Mouse (Mus musculus) c-Kit-positive CD71-positive TER-119-negative erythroid progenitor cells, embryonic 14.5 days (primary cell): ENCODE measurements around the gene Hivep2.

Experiments used
- DNase-seq: peaks from one replicate; pipeline ENCODE4 v3.0.0-alpha.2; 2013; ENCODE audit warnings: low read depth

The Hivep2 gene

DNA sequence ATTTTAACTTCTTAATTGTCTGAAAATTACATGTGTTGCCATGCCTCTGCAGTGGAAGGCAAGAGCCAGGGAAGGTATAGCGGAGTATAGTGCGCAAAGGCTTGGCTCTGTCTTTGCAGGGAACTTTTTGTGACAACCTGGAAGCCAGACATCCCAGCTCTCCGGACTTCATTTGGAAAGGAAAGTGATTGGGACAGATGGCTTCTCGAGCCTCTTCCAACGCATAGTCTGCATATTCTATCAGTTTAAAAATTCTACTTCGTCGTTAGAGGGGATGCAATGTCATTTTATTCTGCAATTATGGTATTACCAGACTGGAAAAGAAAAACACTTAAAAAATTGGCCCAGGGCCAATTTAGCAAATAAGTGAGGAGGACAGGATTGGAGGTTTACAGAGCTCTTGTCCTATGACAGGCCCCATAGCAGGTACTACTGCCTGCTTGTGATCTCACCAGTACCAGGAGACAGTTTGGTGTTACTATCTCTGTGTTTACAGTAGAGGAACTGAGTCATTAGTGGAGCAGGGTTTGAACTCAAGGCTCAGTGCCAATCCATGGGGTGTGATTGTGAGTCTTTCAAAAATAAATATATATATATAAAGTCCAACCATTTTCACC lies 7.8 kb downstream of the Hivep2 start:
- DNase-seq = no peak

DNA sequence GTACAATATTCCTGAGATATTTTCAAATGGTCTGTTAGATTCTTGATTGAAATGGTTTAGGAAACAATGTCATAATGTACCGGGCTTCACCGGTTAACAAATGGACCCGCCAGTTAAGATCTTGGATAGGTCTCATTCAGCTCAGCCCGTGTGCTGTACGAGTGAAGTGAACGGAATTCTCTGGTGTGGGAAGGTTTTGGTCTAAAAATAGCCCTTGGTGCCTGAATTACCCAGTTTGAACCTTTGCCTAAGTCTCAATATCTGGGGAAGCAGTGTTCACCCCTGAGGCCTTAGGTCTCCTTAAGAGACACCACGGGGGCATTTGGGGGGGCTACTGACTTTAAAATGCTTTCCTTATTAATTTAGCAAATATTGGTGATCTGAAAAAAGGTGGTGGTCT lies 8.6 kb downstream of the Hivep2 start:
- DNase-seq = no peak

DNA sequence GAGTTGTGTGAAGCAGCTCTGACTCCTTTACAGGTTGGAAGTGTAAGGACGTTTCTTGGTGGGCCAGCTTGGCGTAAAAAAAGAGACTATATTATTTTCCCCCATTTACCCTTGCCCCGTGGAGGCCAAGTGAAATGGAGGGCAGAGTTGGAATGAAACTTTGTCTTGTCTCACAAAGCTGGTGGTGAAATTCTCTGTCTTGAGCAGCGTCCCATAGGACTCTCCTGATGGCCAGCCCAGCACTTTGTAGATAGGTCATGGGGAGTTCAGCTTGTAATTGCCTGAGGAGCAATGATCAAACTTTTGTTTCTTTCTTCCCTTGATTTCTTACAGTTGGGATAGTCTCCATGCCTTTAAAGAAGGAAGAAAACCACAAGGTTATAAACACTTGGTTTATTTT lies 10.0 kb downstream of the Hivep2 start:
- DNase-seq = no peak

DNA sequence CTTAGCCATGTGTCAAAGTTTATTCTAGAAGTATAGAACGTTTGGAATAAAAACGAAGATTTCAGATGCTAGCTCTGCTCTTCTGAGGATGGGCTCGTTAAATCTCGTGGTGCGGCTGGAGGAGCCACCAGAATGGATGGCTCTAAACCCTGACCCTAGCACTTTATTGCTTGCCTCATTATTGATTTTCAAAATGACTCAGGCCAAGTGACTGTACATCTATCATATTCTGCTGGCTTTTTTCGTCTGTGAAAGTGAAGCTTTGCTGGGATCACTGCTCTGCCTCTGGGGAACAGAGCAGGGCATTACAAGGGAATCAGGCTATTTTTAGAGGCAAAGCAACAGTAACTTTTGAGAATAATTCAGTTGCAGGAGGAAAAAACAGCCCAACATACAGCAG lies 10.4 kb downstream of the Hivep2 start:
- DNase-seq = no peak

DNA sequence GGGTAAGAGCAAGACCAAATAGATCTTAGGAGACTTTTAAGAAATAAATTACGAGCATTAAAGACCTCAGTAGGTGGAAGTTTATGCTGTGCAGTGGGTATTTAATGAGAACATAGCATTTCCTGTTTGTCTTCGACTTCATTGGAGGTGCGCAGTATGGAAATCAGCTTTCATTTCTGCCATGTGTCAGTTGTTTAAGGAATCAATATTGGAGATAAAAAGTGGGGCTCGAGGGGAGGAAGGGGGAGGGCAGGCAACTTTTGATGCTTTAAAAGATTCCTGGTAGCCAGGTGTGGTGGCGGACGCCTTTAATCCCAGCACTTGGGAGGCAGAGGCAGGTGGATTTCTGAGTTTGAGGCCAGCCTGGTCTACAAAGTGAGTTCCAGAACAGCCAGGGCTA lies 16.4 kb downstream of the Hivep2 start:
- DNase-seq = no peak

DNA sequence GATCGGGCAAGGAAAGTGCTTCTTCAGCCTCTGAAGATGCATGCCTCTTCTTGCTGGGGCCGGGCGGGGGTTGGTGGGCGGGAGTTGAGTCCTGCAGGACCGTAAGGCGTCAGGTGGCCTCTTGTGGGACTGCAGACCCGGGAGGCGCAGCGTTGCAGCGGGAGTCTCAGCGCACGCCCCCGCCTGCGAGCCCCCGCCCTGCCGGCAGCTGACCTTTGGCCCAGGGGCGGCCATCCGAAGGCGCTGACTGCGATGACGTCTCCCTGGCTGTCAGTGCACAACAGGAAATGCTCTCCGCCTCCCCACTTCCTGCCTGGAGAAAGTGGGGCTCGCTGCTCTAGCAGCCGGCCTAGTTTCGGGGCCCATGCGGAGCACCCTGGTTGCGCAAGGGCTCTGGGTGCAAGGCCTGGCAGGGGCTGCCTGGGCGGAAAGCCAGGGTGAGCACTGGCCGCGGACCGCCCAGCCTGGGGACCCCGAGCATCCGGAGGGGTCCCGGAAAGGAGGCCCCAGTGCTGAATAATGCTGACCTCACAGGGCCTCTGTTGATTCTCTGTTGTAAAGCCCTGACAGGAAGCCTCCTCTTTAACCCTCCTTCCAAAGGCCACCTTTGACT lies 17.0 kb downstream of the Hivep2 start:
- no peak for DNase-seq

DNA sequence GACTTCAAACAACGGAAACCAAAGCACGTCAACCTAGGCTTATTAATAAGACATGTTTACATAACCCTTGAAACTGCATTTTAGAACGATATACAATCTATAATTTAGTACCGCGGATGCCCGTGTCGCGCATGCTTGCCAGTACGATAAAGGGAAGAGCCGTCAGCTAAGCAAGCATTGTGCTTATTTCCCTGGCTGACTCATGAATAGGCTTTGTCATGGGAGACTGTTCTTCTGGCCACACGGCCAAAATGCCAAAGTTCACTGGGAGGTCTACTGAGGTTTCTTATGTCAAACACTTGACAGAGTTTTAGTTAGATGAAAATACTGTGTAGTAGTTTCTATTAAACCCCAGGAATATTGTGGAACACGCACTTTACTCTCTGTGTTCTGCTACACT lies 17.8 kb downstream of the Hivep2 start:
- no peak for DNase-seq

DNA sequence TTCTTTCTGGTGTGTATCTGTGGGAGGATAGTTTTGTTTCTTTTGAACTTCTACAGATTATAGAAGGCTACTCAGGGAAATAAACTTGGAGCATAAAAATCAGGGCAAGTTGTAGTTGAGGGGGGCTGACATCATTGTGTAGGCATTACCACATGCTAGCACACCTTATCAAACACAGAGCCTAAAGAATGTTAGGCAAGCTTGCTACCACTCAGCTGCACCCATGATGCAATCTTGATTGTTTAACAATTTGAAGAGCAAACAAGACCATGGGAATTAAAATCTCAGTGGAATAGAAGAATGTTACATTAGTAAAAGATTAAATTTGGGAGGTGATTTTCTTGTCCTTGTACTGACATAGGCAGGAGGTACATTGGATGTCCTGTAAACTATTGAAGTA lies 18.4 kb downstream of the Hivep2 start:
- no peak for DNase-seq

DNA sequence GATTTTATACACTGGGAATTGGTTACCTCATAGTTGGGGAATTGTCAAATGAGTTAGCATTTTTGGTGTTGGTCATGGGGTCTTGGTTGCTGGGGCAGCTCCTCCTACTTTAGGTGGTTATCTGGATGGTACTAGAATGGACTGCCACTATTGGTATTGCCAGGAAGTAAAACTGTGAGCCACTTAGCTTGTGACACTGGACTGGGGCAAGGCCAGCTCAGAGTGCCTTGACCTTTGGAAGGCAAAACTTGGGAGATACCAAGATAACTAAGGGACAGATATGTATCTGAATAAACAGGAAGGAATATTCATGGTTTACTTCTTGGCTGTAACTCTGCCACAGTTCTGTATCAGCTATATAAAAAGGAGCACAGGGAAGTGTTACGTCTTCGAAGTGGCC lies 20.7 kb downstream of the Hivep2 start:
- DNase-seq = no peak

DNA sequence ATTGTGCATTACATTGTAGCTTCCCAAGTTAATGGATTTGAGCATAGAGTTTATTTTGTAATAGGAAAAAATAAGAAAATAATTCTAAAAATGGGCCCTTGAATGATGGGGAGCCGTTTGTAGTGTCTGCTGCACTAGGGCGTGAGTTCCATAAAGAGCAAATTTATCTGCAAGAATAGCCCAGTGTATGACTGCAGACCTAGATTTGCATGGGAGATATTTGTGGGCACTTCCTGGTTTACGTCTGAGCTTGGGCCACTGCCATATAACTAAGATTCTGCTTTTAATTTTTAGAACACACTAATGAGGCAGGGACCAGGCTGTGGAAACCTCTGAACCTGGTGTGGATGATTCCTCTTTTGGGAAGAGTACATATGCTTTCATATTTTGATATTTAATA lies 21.5 kb downstream of the Hivep2 start:
- DNase-seq = no peak

DNA sequence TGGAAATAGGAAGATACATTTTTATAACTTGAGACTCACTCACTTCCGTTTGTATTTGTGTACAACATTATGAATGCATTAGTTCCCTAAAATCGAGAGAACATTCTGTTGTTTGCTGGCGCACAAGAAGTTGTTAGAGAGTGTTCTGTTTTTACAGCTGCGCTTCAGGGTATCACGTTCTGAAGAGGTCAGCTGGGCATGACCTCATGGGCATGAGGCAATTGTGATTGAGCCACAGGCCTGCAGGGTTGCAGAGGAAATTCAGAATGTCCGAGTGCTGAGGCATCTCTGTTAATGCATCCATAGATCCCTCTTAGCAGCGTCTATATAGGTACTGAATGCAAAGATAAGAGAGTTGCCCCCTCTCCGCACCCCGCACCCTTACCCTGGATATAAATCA lies 22.4 kb downstream of the Hivep2 start:
- no peak for DNase-seq

DNA sequence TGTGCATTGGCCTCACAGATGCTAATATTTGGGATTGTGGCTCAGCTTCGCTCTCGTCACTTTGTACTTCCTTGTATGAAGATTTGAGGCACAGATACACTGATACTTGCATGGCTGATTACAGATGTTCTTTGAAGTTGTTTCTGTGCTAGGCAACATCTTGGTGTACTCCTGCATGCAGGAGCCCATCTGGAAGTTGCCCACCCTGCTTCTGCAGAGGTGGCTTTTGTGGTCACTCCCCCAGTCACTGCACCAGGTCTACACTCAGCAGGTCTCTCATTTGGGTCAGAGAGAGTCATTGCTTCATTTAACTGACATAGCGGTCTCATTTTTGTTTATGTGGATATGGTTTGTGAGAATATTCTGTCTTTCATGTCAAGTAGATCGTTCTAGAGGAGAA lies 22.9 kb downstream of the Hivep2 start:
- DNase-seq = no peak

DNA sequence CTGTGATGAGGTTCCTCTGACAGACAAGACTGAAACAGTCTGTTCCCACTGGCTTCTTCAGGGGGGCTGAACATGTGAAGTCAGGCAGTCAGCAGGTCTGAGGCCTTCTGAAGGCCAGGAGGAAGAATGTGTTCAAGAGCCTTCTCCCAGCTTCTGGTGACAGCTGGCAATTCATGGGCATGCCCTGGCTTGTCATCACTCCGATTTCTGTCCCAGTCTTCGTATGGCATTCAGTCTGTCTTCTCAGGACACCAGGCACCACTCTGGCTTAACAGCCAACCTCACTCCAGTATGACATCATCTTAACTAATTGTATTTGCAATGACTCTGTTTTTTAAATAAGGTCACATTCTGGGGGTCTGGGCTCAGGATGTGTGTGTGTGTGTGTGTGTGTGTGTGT lies 25.0 kb downstream of the Hivep2 start:
- no peak for DNase-seq

DNA sequence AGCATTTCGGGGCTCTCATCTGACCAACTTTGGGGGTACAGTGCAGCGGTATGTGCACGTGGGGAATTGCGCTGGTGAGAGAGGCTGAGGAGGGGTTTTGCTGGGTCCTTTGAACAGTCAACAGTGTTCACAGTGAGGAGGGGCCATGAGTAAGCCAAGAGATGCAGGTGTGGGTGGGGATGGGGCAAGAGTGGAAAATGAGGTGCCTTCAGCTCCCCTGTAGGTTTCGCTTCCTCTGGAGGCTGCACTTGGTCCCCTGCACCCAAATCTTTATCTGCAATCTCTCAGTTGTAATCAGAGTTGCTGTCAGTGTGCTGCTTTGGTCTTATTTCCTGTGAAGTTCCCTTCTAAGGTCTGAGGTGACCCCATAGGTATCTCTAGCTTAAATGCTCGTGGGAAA lies 27.5 kb downstream of the Hivep2 start:
- DNase-seq = no peak

DNA sequence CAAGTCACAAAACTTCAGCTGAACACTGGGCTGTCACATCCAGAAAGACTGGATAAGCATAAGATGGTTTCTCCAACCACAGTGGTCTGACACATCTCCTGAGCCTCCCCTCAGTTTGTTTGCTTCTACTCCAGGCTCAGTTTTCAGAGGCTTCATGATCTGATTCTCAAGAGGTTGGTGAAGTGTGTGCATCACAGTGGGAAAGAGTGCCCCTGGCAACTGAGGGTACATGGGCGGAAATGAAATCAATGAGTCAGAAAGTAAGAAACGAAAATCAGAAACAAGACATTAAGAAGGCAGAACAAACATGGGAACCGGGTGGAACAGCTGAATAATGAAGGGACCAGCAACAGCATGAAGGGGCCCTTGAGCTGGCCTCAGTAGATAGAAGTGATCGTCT lies 31.5 kb downstream of the Hivep2 start:
- DNase-seq = no peak

DNA sequence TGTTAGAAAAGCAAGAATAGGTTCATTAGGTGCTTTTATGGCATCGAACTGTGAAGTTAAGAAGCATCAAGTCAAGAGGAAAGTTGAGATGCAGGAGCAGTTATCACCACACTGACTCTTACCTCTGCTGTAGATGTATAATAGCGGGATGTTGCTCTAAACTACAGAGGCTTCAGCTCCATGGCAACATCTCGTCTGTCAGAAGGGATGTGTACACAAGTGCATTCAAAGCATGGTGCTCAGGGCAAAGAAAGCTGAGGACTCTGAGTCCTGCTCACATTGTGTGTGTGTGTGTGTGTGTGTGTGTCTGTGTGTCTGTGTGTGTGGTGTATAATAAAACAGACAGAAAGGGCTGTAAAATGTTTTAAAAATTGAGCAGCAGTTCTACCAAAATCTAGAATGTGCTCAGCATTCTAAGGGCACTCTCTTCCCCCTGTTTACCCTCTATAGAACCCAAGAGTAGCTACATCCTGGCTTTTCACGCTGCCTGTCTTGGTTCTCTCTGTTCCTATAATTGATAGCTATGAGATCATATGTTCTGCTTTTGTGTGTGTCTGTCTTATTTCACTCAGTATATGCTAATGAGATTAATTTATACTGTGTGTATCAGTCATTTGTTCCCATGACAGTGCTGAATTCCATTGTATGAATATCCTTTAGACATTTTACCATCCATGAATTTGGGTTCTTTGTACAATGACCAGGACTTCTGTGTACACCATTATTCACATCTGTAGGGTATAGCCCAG lies 39.1 kb downstream of the Hivep2 start:
- DNase-seq = no peak

DNA sequence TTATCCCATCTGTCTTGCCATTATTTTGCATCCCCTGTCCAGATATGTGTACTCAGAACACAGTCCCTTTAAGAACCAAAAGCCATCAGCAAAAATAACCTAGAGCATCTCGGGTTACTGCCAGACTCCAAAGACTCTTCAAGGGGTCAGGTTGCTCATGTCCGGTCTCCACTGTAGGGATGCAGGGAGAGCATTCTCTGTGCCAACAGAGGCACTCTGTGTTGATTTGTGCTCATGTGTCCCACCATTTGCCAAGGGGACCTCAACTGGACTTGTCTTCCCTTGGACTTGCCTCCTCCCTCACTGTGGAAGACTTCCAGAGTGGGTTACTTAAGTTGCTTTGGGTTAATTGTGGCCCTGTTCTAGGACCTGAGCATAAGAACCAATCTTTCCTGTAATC lies 43.8 kb downstream of the Hivep2 start:
- DNase-seq = no peak

DNA sequence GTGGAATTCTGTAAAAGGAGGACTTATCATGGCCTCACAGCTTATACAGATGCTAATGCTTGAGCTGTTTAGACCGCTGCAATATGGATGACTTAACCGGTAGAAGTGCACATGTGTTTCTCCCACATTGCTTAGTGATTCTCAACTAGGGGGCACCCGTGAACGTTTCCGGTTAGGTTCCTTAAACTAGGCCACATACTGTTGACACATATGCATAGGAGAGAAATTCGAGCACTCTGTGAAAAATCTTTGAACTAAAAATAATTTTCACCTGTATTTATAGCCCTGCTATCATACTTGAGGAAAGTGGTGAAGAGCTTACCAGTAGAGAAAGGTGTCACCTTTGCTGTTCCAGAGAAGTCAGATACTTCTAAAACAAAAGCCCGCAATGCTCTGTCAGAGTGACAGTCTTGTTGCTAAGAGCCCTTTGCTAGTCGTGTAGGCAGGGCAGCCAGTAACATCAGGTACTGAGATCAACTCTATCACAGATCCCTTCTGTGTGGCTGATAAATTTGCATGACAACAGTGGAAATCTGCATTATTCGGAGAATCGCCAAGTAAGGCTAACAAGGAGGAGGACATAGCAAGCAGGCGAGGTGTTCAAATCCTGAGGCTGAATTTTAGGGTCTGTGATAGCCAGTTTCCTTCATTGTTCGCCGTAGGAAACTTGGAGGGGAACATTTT lies 50.6 kb downstream of the Hivep2 start:
- no peak for DNase-seq

DNA sequence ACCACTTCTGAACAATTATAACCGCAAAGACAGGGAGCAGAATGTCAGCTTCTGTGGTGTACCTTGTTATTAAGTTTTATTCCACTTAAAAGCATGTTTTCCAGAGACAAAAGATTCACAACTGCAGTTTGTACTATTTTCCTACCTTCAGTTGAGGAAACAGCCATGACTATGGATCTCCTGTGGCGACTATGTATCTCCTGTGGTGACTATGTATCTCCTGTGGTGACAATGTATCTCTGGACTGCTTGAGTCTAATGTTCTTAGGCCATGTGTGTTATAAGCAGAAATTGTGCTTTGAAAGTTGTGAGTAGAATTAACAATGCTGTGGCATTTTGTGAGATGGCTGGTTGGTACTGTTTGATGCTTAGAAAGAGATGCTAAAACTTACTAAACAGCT lies 51.5 kb downstream of the Hivep2 start:
- DNase-seq = no peak

DNA sequence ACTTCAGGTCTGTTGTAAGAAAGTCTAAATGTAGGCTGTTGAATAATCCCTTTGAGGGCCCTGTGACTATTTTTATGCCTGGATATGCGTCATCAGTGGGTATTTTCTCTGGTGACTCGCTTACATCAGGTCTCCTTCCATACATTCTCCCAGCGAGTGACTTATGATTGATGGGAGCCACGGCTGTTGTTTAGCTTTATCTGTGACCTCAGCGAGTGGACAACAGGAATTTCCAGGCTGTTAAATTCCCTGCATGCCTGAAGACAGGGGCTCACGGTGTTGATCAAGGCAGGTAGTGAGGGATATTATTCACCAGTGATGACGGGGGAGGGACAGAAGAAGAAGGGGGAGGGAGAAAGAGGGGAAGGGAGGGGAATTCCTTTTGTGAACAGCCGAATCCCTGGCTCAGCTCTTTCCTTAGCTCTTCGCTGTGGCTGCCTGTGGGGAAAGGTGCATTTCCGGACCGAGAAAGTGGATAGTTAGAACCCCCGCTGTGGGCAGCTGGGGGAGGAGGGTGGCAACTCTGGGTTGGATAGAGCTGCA lies 52.0 kb downstream of the Hivep2 start:
- DNase-seq = no peak

DNA sequence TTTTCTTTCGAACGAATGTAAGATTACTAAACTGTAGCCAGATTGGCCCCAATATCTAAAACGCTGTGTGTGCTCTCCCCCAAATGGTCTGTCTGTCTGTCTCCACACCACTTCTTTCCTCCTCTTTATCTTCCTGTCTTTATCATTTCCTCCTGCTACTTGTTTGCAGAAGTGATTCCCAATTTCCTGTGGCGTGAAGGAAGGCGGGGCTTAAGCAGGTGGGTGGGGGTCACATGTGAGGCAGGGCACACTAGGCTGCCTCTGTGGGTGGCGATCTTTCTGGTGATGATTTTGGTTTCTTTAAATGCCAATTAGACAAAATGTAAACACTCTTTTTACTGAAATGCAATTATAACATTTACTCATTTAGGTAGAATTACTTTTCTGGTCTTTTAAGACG lies 52.8 kb downstream of the Hivep2 start:
- no peak for DNase-seq

DNA sequence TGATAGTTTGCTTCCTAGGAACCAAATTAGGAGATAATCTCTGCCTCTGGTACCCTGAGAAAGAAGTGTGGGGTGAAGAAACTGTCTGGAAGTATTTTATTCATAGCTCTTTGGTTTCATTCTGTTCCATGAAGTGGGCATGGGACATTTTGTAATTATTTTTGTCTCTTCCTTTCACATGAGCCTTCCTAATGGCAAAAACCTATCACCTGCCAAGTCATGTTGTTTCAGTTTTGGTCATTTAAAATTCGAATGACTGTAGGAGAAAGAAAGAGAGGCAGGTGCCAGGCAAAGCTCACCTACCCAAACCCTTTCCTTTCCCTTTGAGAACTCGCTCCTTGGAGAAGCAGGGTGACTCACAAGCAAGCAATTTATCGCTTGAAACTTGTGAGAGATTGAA lies 53.3 kb downstream of the Hivep2 start:
- DNase-seq = no peak

DNA sequence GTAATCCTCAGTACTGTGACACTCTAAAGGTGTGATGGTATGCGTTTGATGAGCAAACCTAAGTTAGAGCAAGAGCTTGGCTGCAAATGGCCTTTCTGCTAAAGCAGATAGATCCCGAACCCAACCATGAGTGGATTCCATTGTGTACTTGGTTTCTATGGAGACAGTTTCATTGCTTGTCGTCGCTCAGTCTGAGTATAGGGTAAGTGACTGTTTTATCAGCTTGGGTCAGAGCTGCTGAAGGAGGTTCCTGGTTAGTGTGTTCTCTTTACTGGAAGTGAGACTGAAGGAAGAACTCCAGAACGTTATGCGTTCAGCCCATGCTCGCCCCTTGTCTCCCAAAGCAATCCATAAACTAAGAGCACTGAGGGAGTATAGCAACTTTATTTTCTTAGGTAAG lies 54.4 kb downstream of the Hivep2 start:
- DNase-seq = no peak
